Mouse (Mus musculus) embryonic facial prominence, embryonic 11.5 days (tissue): ENCODE results near the gene Arid2. TPM values are rescaled to one million over a fixed set of nuclear protein-coding genes. Genes with fewer than 3 reads are reported as not detected.
"Not testable (repeated sequence)": the region's sequence is repeated elsewhere in the genome, so short reads cannot be mapped to it uniquely, and the experiment has no call there.

Source experiments
- ATAC-seq: fragments of 200-750 bp; cut with Nextera tagmentation; replicated peaks from 2 replicates; pipeline ENCODE4 v1.8.0; 2017; ENCODE audit warnings: low read depth; ENCODE audit not compliant: insufficient number of reproducible peaks, low FRiP score, low TSS enrichment
- DNase-seq: peaks from one replicate; pipeline ENCODE4 v3.0.0-alpha.2; 2015; ENCODE audit warnings: low spot score
- H3K27ac ChIP-seq: fragments of 300-500 bp; sonication (generic); replicated peaks from 2 replicates; pipeline ENCODE4 v1.5.1; 2014; ENCODE audit warnings: mild to moderate bottlenecking, low read depth, low read length, control low read depth
- H3K27me3 ChIP-seq: fragments of 300-500 bp; sonication (generic); 2 replicates; pipeline ENCODE4 v1.6.1; 2014; ENCODE audit warnings: mild to moderate bottlenecking, low read length, moderate library complexity, mixed read lengths; ENCODE audit not compliant: control insufficient read depth, insufficient read depth
- H3K36me3 ChIP-seq: fragments of 300-500 bp; sonication (generic); replicated peaks from 2 replicates; pipeline ENCODE4 v1.6.1; 2014; ENCODE audit warnings: low read depth, mild to moderate bottlenecking, low read length, moderate library complexity, mixed read lengths; ENCODE audit not compliant: control insufficient read depth, insufficient read depth
- H3K4me1 ChIP-seq: fragments of 300-500 bp; sonication (generic); 2 replicates; pipeline ENCODE4 v1.6.1; 2014; ENCODE audit warnings: low read length, mixed read lengths; ENCODE audit not compliant: control insufficient read depth, insufficient read depth
- H3K4me2 ChIP-seq: fragments of 300-500 bp; sonication (generic); 2 replicates; pipeline ENCODE4 v1.6.1; 2014; ENCODE audit warnings: low read depth, mild to moderate bottlenecking, control low read depth, low read length, moderate library complexity
- H3K4me3 ChIP-seq: fragments of 300-500 bp; sonication (generic); 2 replicates; pipeline ENCODE4 v1.5.1; 2014; ENCODE audit warnings: low read depth, low read length, control low read depth
- H3K9ac ChIP-seq: fragments of 300-500 bp; sonication (generic); replicated peaks from 2 replicates; pipeline ENCODE4 v1.6.1; 2014; ENCODE audit warnings: mild to moderate bottlenecking, control low read depth, low read length
- H3K9me3 ChIP-seq: fragments of 300-500 bp; sonication (generic); replicated peaks from 2 replicates; pipeline ENCODE4 v1.6.1; 2016; ENCODE audit warnings: mild to moderate bottlenecking, low read length, inconsistent platforms, mixed read lengths; ENCODE audit not compliant: control insufficient read depth
- WGBS: fragments of 180-500 bp; shearing (Covaris S2); extraction: QIAGEN DNeasy Blood & Tissue Kit; methylation state at CpG from one replicate; pipeline ENCODE4 v1.1.7; 2014; 5-methylcytosine and 5-hydroxymethylcytosine counted together
- polyA plus RNA-seq: library from polyadenylated mRNA; unstranded; fragments of >200 nt; fragmentation: Nextera tagmentation; extraction: Ambion mirVana; gene quantifications from 2 replicates; pipeline ENCODE4 v1.2.1, GENCODE M21; 2014

The Arid2 gene
- polyA plus RNA-seq, 1 experiment from 2014 or later: 39.3 TPM

DNA sequence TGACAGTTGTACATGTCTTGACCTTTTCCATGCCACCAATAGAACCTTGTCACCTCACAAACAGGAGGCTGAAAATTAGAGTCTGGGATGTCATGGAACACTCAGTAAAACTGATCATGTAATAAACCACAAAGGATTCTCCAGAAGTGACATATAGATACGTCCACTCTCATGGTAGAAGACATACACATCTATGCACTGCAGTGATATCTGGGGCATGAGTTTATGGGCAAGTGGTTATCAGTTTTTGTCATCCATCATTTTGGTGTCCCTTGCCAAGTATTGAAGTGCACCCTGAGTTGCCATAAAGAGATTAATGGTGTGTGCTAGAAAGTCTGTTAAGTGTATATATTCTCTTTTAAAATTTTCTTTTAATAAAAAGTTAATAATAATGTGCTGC is 25.6 kb downstream of the Arid2 start:
- 85% methylated on average over 1 of the region's 1 CpGs for WGBS
- no peak for DNase-seq
- Histone ChIP-seq H3K9me3 (no peaks in the 10 kb centered on the region), H3K27me3 (no peaks in the 10 kb centered on the region), H3K9ac (no peak overlapping the region), H3K27ac (no peak overlapping the region), H3K36me3 (no peaks in the 10 kb centered on the region), H3K4me3 (no peak overlapping the region), H3K4me2 (no peak overlapping the region), H3K4me1 (no peaks in the 10 kb centered on the region)
- no peak for ATAC-seq

DNA sequence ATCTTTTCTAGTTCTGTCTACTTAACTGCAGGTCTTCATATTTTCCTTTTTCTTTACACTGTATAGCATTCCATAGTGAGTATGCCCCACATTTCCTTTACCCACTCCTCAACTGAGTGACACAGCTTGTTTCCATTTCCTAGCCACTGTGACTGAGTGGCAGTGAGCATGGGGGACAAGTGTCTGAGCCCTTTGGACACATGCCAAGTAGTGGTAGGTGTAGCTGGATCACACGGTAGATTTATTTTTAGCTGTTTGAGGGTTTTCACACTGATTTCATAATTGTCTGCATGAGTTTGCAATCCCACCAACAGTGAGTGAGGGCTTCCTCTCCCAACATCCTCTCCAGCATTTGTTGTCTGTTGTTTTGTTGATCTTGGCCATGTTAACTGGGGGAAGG is 28.3 kb downstream of the Arid2 start:
- Histone ChIP-seq H3K9me3 (no peaks in the 10 kb centered on the region), H3K4me2 (no peak overlapping the region), H3K9ac (no peak overlapping the region), H3K27ac (no peak overlapping the region), H3K27me3 (no peaks in the 10 kb centered on the region), H3K36me3 (no peaks in the 10 kb centered on the region), H3K4me3 (no peak overlapping the region), H3K4me1 (no peaks in the 10 kb centered on the region)
- 64% methylated on average over 1 of the region's 1 CpGs for WGBS
- DNase-seq: no peak
- ATAC-seq: no peak

GRCm38 (mm10) chr15:96319335-96319734 is 32.0 kb downstream of the Arid2 start:
- H3K9ac ChIP-seq: no peak overlapping the region
- no peaks in the 10 kb centered on the region for H3K27me3 ChIP-seq
- no peak overlapping the region for H3K4me3 ChIP-seq
- no peaks in the 10 kb centered on the region for H3K9me3 ChIP-seq
- no peaks in the 10 kb centered on the region for H3K36me3 ChIP-seq
- no peak overlapping the region for H3K27ac ChIP-seq
- no peak for ATAC-seq
- H3K4me2 ChIP-seq: no peak overlapping the region
- DNase-seq: no peak
- WGBS: 88% methylated on average over 8 of the region's 8 CpGs
- no peaks in the 10 kb centered on the region for H3K4me1 ChIP-seq

GRCm38 (mm10) chr15:96325726-96326328 is 38.5 kb downstream of the Arid2 start:
- Histone ChIP-seq H3K4me1 (no peaks in the 10 kb centered on the region), H3K36me3 (no peaks in the 10 kb centered on the region), H3K4me3 (no peak overlapping the region), H3K4me2 (no peak overlapping the region), H3K9ac (no peak overlapping the region), H3K9me3 (no peaks in the 10 kb centered on the region), H3K27me3 (no peaks in the 10 kb centered on the region), H3K27ac (no peak overlapping the region)
- ATAC-seq: no peak
- WGBS: 94% methylated on average over 7 of the region's 7 CpGs
- DNase-seq: no peak

GRCm38 (mm10) chr15:96328722-96329121 is 41.4 kb downstream of the Arid2 start:
- DNase-seq, H3K27me3 ChIP-seq, H3K4me1 ChIP-seq, H3K4me3 ChIP-seq, H3K4me2 ChIP-seq, H3K36me3 ChIP-seq, H3K9ac ChIP-seq, H3K27ac ChIP-seq, H3K9me3 ChIP-seq, ATAC-seq: not testable (repeated sequence)
- WGBS: 89% methylated on average over 3 of the region's 4 CpGs

DNA sequence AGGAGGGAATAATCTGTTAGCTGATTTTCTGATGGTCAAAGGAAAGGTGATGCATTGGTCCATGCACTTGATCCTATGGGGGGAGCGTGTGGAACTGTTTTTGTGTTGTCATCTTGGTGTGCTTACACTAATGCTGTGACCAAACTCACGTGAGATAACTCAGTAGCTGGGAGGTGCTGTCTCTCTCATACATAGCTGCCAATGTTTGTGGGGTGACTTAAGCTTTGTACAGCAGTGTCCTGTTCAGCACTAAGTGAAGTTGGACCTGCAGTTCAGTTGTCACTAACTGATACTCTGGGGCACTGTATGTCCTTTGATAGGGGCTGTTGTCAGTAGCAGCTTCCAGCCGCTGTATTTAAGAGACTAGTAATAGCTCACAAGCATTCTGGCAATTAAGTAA is 43.2 kb downstream of the Arid2 start:
- H3K9ac ChIP-seq: no peak overlapping the region
- ATAC-seq (no peak), DNase-seq (no peak)
- WGBS: 92% methylated on average over 3 of the region's 3 CpGs
- H3K4me2 ChIP-seq: no peak overlapping the region
- H3K4me3 ChIP-seq: no peak overlapping the region
- no peaks in the 10 kb centered on the region for H3K27me3 ChIP-seq
- H3K36me3 ChIP-seq: no peaks in the 10 kb centered on the region
- no peaks in the 10 kb centered on the region for H3K4me1 ChIP-seq
- H3K9me3 ChIP-seq: no peaks in the 10 kb centered on the region
- no peak overlapping the region for H3K27ac ChIP-seq

DNA sequence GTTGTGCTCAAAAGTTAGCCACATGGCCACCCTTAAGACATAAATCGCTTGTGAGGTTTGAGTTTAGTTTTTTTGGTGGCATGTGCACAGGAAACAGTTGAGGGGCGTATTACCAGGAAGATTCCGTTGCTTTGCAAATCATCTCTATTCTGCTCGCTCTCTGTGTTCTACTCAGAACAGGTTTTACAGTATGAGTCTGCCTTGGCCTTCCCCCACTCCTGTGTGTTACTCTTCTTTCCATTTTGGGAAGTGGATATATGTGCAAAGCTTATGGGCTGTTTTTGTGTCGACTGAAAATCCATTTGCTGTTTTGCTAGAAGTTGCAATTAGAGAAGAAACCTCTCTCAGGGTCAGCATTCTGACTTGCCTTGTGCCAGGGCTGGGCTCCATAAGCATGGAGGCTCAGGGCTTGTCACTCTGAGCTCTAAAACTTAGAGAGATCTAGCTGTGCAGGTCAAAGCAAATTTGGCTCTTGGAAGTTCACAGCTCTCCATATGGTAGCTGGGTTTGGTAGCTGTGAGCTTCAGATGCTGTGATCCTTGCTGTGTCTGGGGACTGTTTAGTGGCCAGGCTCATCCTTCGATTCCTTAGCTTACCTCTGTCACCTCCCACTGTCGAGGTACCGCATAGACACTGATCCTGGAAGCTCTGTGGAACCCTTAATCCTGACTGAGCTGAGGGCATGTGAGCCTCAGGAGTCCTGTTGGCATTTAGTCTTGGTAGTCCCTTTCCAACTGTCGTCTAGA is 45.3 kb downstream of the Arid2 start:
- Histone ChIP-seq H3K9ac (no peak overlapping the region), H3K27ac (no peak overlapping the region), H3K4me1 (no peaks in the 10 kb centered on the region), H3K4me3 (no peak overlapping the region), H3K36me3 (no peaks in the 10 kb centered on the region), H3K9me3 (no peaks in the 10 kb centered on the region), H3K4me2 (no peak overlapping the region), H3K27me3 (no peaks in the 10 kb centered on the region)
- DNase-seq (no peak), ATAC-seq (no peak)
- 86% methylated on average over 9 of the region's 9 CpGs for WGBS

GRCm38 (mm10) chr15:96333350-96333749 is 46.0 kb downstream of the Arid2 start:
- H3K27ac ChIP-seq: no peak overlapping the region
- H3K9ac ChIP-seq: no peak overlapping the region
- no peaks in the 10 kb centered on the region for H3K4me1 ChIP-seq
- H3K4me2 ChIP-seq: no peak overlapping the region
- no peak overlapping the region for H3K4me3 ChIP-seq
- DNase-seq (no peak), ATAC-seq (no peak)
- 75% methylated on average over 5 of the region's 5 CpGs for WGBS
- H3K27me3 ChIP-seq: no peaks in the 10 kb centered on the region
- H3K9me3 ChIP-seq: no peaks in the 10 kb centered on the region
- H3K36me3 ChIP-seq: no peaks in the 10 kb centered on the region
